Mouse (Mus musculus): ENCODE measurements at regions not wholly inside any gene's neighbourhood (a gene's known extent, or its start where the extent isn't known, plus 50 kb on each side); places are given as distances from the start of the nearest gene placed in this dataset.

GRCm38 (mm10) chr1:71853212-71853611 lies 200.2 kb upstream of the Fn1 start:
- ATAC-seq (replicated peaks; ENCODE audit: poor library complexity): peak; percentile 54

GRCm38 (mm10) chr1:71851268-71851667 lies 198.3 kb upstream of the Fn1 start:
- no peak for ATAC-seq (replicated peaks; ENCODE audit: poor library complexity)

- ATAC-seq (replicated peaks; ENCODE audit: poor library complexity): no peak
These were observed 195.7 kb upstream of the Fn1 start for GRCm38 (mm10) chr1:71848656-71849055.

GRCm38 (mm10) chr1:71844938-71845685 lies 192.1 kb upstream of the Fn1 start:
- no peak for ATAC-seq (replicated peaks; ENCODE audit: poor library complexity)

GRCm38 (mm10) chr1:71837764-71838163 lies 184.8 kb upstream of the Fn1 start:
- ATAC-seq (replicated peaks; ENCODE audit: poor library complexity): no peak

- no peak for ATAC-seq (replicated peaks; ENCODE audit: poor library complexity)
These were observed 184.1 kb upstream of the Fn1 start for GRCm38 (mm10) chr1:71837039-71837648.

- ATAC-seq (replicated peaks; ENCODE audit: poor library complexity): no peak
These were observed 177.4 kb upstream of the Fn1 start for GRCm38 (mm10) chr1:71830379-71830778.

- ATAC-seq (replicated peaks; ENCODE audit: poor library complexity): no peak
These were observed 171.4 kb upstream of the Fn1 start for GRCm38 (mm10) chr1:71824410-71824809.

- no peak for ATAC-seq (replicated peaks; ENCODE audit: poor library complexity)
These were observed 169.1 kb upstream of the Fn1 start for GRCm38 (mm10) chr1:71822123-71822522.

- no peak for ATAC-seq (replicated peaks; ENCODE audit: poor library complexity)
These were observed 168.1 kb upstream of the Fn1 start for GRCm38 (mm10) chr1:71821099-71821498.

GRCm38 (mm10) chr1:71816306-71816705 lies 163.3 kb upstream of the Fn1 start:
- ATAC-seq (replicated peaks; ENCODE audit: poor library complexity): no peak

GRCm38 (mm10) chr1:71814141-71814540 lies 161.1 kb upstream of the Fn1 start:
- no peak for ATAC-seq (replicated peaks; ENCODE audit: poor library complexity)

- ATAC-seq (replicated peaks; ENCODE audit: poor library complexity): no peak
These were observed 159.2 kb upstream of the Fn1 start for GRCm38 (mm10) chr1:71812171-71812695.

- peak; percentile 37 for ATAC-seq (replicated peaks; ENCODE audit: poor library complexity)
These were observed 158.3 kb upstream of the Fn1 start for GRCm38 (mm10) chr1:71811196-71811788.

- ATAC-seq (replicated peaks; ENCODE audit: poor library complexity): no peak
These were observed 155.0 kb upstream of the Fn1 start for GRCm38 (mm10) chr1:71808005-71808404.

- ATAC-seq (replicated peaks; ENCODE audit: poor library complexity): no peak
These were observed 154.6 kb upstream of the Fn1 start for GRCm38 (mm10) chr1:71807586-71807985.

- ATAC-seq (replicated peaks; ENCODE audit: poor library complexity): no peak
These were observed 148.5 kb upstream of the Fn1 start for GRCm38 (mm10) chr1:71801283-71802066.

- ATAC-seq (replicated peaks; ENCODE audit: poor library complexity): no peak
These were observed 147.6 kb upstream of the Fn1 start for GRCm38 (mm10) chr1:71800581-71800980.

GRCm38 (mm10) chr1:71798636-71799035 lies 145.6 kb upstream of the Fn1 start:
- ATAC-seq (replicated peaks; ENCODE audit: poor library complexity): peak; percentile 65

GRCm38 (mm10) chr1:71788408-71788807 lies 135.4 kb upstream of the Fn1 start:
- no peak for ATAC-seq (replicated peaks; ENCODE audit: poor library complexity)

GRCm38 (mm10) chr1:71784880-71785279 lies 131.9 kb upstream of the Fn1 start:
- ATAC-seq (replicated peaks; ENCODE audit: poor library complexity): no peak

All from megakaryocyte progenitor cell, adult 5-6 weeks (primary cell).